Comparison of ENCODE assay signal across 12 mouse cellular contexts in the genomic region with DNA sequence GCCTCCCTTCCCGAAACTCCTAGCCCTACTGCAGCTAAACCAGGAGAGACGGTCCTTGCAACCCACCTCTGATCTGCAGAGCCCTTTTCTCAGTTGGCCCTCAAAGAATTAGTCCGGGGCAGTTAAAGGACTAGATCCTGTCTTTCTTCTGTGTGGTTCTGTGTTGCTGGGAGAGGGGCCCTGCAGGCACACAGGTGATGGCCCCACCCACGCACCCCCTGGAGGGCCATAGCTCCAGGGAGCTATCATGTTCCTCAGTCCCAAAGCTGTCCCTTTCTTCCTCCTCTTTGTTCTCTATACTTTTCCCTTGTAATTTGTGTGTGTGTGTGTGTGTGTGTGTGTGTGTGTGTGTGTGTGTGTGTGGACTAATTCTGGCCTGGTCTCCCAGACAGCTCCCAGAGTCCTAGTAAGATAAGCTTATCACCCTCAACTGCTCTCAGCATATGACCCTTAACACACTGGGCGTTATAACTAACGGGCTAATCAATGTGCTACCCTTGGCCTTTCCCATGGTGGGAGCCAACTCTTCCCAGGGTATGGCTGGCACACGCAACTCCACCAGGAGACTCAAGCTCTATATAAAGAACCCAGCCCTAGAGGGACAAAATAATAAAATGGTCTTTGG. TPM values are rescaled to one million over a fixed set of nuclear protein-coding genes. Genes with fewer than 3 reads are reported as not detected.
DNase-seq lines count a peak whose midpoint lies in the region; ATAC-seq and TF ChIP-seq lines count a peak whose summit lies in the region.
"Had no signal": no experiment of that assay in that cellular context is flagged by ENCODE, and none has a peak within 500 bp of the region (broad histone marks: within the 10 kb centered on the region; RNA-seq: fewer than 3 reads in every experiment).

No protein-coding gene starts in this region.

- DNase-seq in heart, adult 2 months, result no peak
- DNase-seq in heart, postnatal 36 days, result no peak
- peak; percentile 81 for DNase-seq in midbrain, embryonic 11.5 days (ENCODE audit: low spot score, missing footprints)
- no peak for DNase-seq in limb, embryonic 10.5 days (ENCODE audit: low spot score)
- DNase-seq in frontal cortex, postnatal 36 days (ENCODE audit: low spot score in 2 of 2), result no peak
- DNase-seq: B cell, adult 2 months; cerebellum, postnatal 36 days; gastrocnemius, postnatal 25 days; right cerebral cortex, adult 18-20 months had no signal

- no peak for TF ChIP-seq EP300 in heart, adult 2 months (IDR thresholded peaks at IDR 0.05; ENCODE audit: insufficient read depth, low read depth, low read length)

- H3K79me2 ChIP-seq in heart, adult 2 months (replicated peaks; ENCODE audit: control insufficient read depth, insufficient read depth, low read length), result no peaks in the 10 kb centered on the region

- H3K27me3 ChIP-seq in heart, adult 2 months (ENCODE audit: control insufficient read depth, insufficient read depth, low read length), result no peaks in the 10 kb centered on the region
- H3K27me3 ChIP-seq in midbrain, embryonic 11.5 days (ENCODE audit: control insufficient read depth, insufficient read depth, low read length), result no peaks in the 10 kb centered on the region
- no peaks in the 10 kb centered on the region for H3K27me3 ChIP-seq in midbrain, embryonic 15.5 days (replicated peaks)
- no peaks in the 10 kb centered on the region for H3K27me3 ChIP-seq in limb, embryonic 10.5 days (ENCODE audit: low read depth, poor library complexity, severe bottlenecking)
- no peaks in the 10 kb centered on the region for H3K27me3 ChIP-seq in stomach, embryonic 15.5 days (replicated peaks)

- no peak overlapping the region for H3K4me2 ChIP-seq in midbrain, embryonic 11.5 days
- H3K4me2 ChIP-seq in midbrain, embryonic 15.5 days, result no peak overlapping the region
- peak overlapping the region; percentile 46 for H3K4me2 ChIP-seq in stomach, embryonic 15.5 days

- WGBS in heart, adult 2 months, result 60% methylated on average over 7 of the region's 7 CpGs
- 73% methylated on average over 7 of the region's 7 CpGs for WGBS in midbrain, embryonic 11.5 days
- WGBS in midbrain, embryonic 15.5 days, result 75% methylated on average over 7 of the region's 7 CpGs
- 67% methylated on average over 7 of the region's 7 CpGs for WGBS in limb, embryonic 10.5 days
- whole genome bisulfite sequencing in stomach, embryonic 15.5 days, result 57% methylated on average over 7 of the region's 7 CpGs

- H3K4me3 ChIP-seq in heart, adult 2 months, result no peak overlapping the region
- H3K4me3 ChIP-seq in midbrain, embryonic 11.5 days (ENCODE audit: low read depth, low read length), result no peak overlapping the region
- no peak overlapping the region for H3K4me3 ChIP-seq in midbrain, embryonic 15.5 days
- H3K4me3 ChIP-seq in limb, embryonic 10.5 days, result peak overlapping the region; percentile 10; the same call in 1 of the 2 replicates
- H3K4me3 ChIP-seq in stomach, embryonic 15.5 days (replicated peaks), result peak overlapping the region; percentile 49

- no peak for TF ChIP-seq POLR2A in heart, adult 2 months (IDR thresholded peaks at IDR 0.05; ENCODE audit: insufficient read depth, low read depth, low read length)

- TF ChIP-seq CTCF in heart, adult 2 months (IDR thresholded peaks at IDR 0.05), result no peak

- H3K36me3 ChIP-seq in heart, adult 2 months (ENCODE audit: control insufficient read depth, insufficient read depth, low read length), result no peaks in the 10 kb centered on the region
- peaks cover 4% of the 10 kb centered on the region; the same call in 1 of the 2 replicates for H3K36me3 ChIP-seq in midbrain, embryonic 11.5 days (ENCODE audit: control insufficient read depth, insufficient read depth, low read length)
- H3K36me3 ChIP-seq in midbrain, embryonic 15.5 days (replicated peaks), result peaks cover 25% of the 10 kb centered on the region
- H3K36me3 ChIP-seq in limb, embryonic 10.5 days, result peaks cover 36% of the 10 kb centered on the region
- H3K36me3 ChIP-seq in stomach, embryonic 15.5 days, result peaks cover 23% of the 10 kb centered on the region

- intact Hi-C loops in heart, adult 2 months (cut with DNase I), result no loop called here
- intact Hi-C loops in heart, postnatal 36 days (cut with DNase I), result loop anchor here (10.0 kb wide), 1 partner anchor 285 kb away; the partner anchor contains the start of gene Zfp384

- H3K9me3 ChIP-seq in midbrain, embryonic 11.5 days (ENCODE audit: control insufficient read depth, low read length), result no peaks in the 10 kb centered on the region
- H3K9me3 ChIP-seq in midbrain, embryonic 15.5 days, result no peaks in the 10 kb centered on the region
- no peaks in the 10 kb centered on the region for H3K9me3 ChIP-seq in limb, embryonic 10.5 days (replicated peaks)
- no peaks in the 10 kb centered on the region for H3K9me3 ChIP-seq in stomach, embryonic 15.5 days

- no peak for ATAC-seq in midbrain, embryonic 11.5 days (ENCODE audit: low FRiP score)
- no peak for ATAC-seq in midbrain, embryonic 15.5 days (replicated peaks)
- peak; percentile 45; the same call in 1 of the 2 replicates for ATAC-seq in stomach, embryonic 15.5 days (ENCODE audit: insufficient read depth, low FRiP score, low read depth)
- no peak for ATAC-seq in activated CD4-positive, CD25-positive, alpha-beta regulatory T cell, adult 4 months

- peak overlapping the region; percentile 47; the same call in 1 of the 2 replicates for H3K27ac ChIP-seq in heart, adult 2 months
- no peak overlapping the region for H3K27ac ChIP-seq in midbrain, embryonic 11.5 days (ENCODE audit: low read depth, low read length)
- no peak overlapping the region for H3K27ac ChIP-seq in midbrain, embryonic 15.5 days
- peak overlapping the region; percentile 61 for H3K27ac ChIP-seq in limb, embryonic 10.5 days
- H3K27ac ChIP-seq in stomach, embryonic 15.5 days, result peak overlapping the region; percentile 87

- H3K4me1 ChIP-seq in heart, adult 2 months (ENCODE audit: control insufficient read depth, insufficient read depth, low read length), result no peaks in the 10 kb centered on the region; the same call in 1 of the 2 replicates
- H3K4me1 ChIP-seq in midbrain, embryonic 11.5 days (ENCODE audit: control insufficient read depth, insufficient read depth, low read length), result no peaks in the 10 kb centered on the region
- no peaks in the 10 kb centered on the region for H3K4me1 ChIP-seq in midbrain, embryonic 15.5 days
- peaks cover 22% of the 10 kb centered on the region for H3K4me1 ChIP-seq in limb, embryonic 10.5 days
- no peaks in the 10 kb centered on the region; the same call in 1 of the 2 replicates for H3K4me1 ChIP-seq in stomach, embryonic 15.5 days

- no peak overlapping the region for H3K9ac ChIP-seq in heart, adult 2 months (ENCODE audit: low read depth, low read length)
- no peak overlapping the region for H3K9ac ChIP-seq in midbrain, embryonic 11.5 days (ENCODE audit: low read length)
- H3K9ac ChIP-seq in midbrain, embryonic 15.5 days, result no peak overlapping the region
- peak overlapping the region; percentile 6; the same call in 1 of the 2 replicates for H3K9ac ChIP-seq in stomach, embryonic 15.5 days

RNA-seq across cellular contexts. Expression of gene Phb2, which starts 7.3 kb away (rescaled TPM):
- total RNA-seq in heart, adult 2 months (2021), result 100 to 1,000 TPM; 260 to 292 TPM
- 184 and 200 TPM in 2 replicates for polyA plus RNA-seq in heart, adult 2 months (2012; rRNA removed)
- total RNA-seq in heart, postnatal 36 days (2021), result 100 to 1,000 TPM; 311 to 336 TPM
- polyA plus RNA-seq in midbrain, embryonic 11.5 days (2014; fragmentation: Nextera tagmentation; extraction: Ambion mirVana), result 343 and 353 TPM in 2 replicates
- 254 and 256 TPM in 2 replicates for polyA plus RNA-seq in midbrain, embryonic 15.5 days (2015; fragmentation: Nextera tagmentation; extraction: Ambion mirVana)
- polyA plus RNA-seq in limb, embryonic 10.5 days (2016; fragmentation: Nextera tagmentation; extraction: Ambion mirVana), result 501 and 622 TPM in 2 replicates
- polyA plus RNA-seq in stomach, embryonic 15.5 days (2015; fragmentation: Nextera tagmentation; extraction: Ambion mirVana), result 355 and 390 TPM in 2 replicates
- 10 to 100 TPM; 72.2 to 87.3 TPM for polyA plus RNA-seq in activated CD4-positive, CD25-positive, alpha-beta regulatory T cell, adult 4 months (2017; shearing (Covaris generic))

RNA-seq across cellular contexts. Expression of gene Emg1, which starts 7.5 kb away (rescaled TPM):
- total RNA-seq in heart, adult 2 months (2021), result 10 to 100 TPM; 71.4 to 78.8 TPM
- polyA plus RNA-seq in heart, adult 2 months (2012; rRNA removed), result 51.8 and 79.0 TPM in 2 replicates
- total RNA-seq in heart, postnatal 36 days (2021), result 10 to 100 TPM; 64.4 to 73.8 TPM
- polyA plus RNA-seq in midbrain, embryonic 11.5 days (2014; fragmentation: Nextera tagmentation; extraction: Ambion mirVana), result 215 and 219 TPM in 2 replicates
- 107 and 109 TPM in 2 replicates for polyA plus RNA-seq in midbrain, embryonic 15.5 days (2015; fragmentation: Nextera tagmentation; extraction: Ambion mirVana)
- 254 and 298 TPM in 2 replicates for polyA plus RNA-seq in limb, embryonic 10.5 days (2016; fragmentation: Nextera tagmentation; extraction: Ambion mirVana)
- 191 and 202 TPM in 2 replicates for polyA plus RNA-seq in stomach, embryonic 15.5 days (2015; fragmentation: Nextera tagmentation; extraction: Ambion mirVana)
- polyA plus RNA-seq in activated CD4-positive, CD25-positive, alpha-beta regulatory T cell, adult 4 months (2017; shearing (Covaris generic)), result 100 to 1,000 TPM; 401 to 440 TPM

RNA-seq across cellular contexts. Expression of gene Ptpn6, which starts 19.0 kb away (rescaled TPM):
- total RNA-seq in heart, adult 2 months (2021), result 1 to 10 TPM; 3.1 to 4.4 TPM
- polyA plus RNA-seq in heart, adult 2 months (2012; rRNA removed), result 4.5 and 8.2 TPM in 2 replicates
- total RNA-seq in heart, postnatal 36 days (2021), result 1 to 10 TPM; 2.9 to 4.2 TPM
- polyA plus RNA-seq in midbrain, embryonic 11.5 days (2014; fragmentation: Nextera tagmentation; extraction: Ambion mirVana), result 5.1 and 6.3 TPM in 2 replicates
- polyA plus RNA-seq in midbrain, embryonic 15.5 days (2015; fragmentation: Nextera tagmentation; extraction: Ambion mirVana), result 3.9 and 5.6 TPM in 2 replicates
- polyA plus RNA-seq in limb, embryonic 10.5 days (2016; fragmentation: Nextera tagmentation; extraction: Ambion mirVana), result 6.2 and 7.6 TPM in 2 replicates
- polyA plus RNA-seq in stomach, embryonic 15.5 days (2015; fragmentation: Nextera tagmentation; extraction: Ambion mirVana), result 19.0 and 19.8 TPM in 2 replicates
- polyA plus RNA-seq in activated CD4-positive, CD25-positive, alpha-beta regulatory T cell, adult 4 months (2017; shearing (Covaris generic)), result 100 to 1,000 TPM; 138 to 144 TPM

RNA-seq across cellular contexts. Expression of gene Grcc10, which starts 21.7 kb away (rescaled TPM):
- total RNA-seq in heart, adult 2 months (2021), result 100 to 1,000 TPM; 280 to 314 TPM
- polyA plus RNA-seq in heart, adult 2 months (2012; rRNA removed), result 296 and 328 TPM in 2 replicates
- 100 to 1,000 TPM; 285 to 321 TPM for total RNA-seq in heart, postnatal 36 days (2021)
- 532 and 550 TPM in 2 replicates for polyA plus RNA-seq in midbrain, embryonic 11.5 days (2014; fragmentation: Nextera tagmentation; extraction: Ambion mirVana)
- polyA plus RNA-seq in midbrain, embryonic 15.5 days (2015; fragmentation: Nextera tagmentation; extraction: Ambion mirVana), result 668 and 674 TPM in 2 replicates
- 384 and 460 TPM in 2 replicates for polyA plus RNA-seq in limb, embryonic 10.5 days (2016; fragmentation: Nextera tagmentation; extraction: Ambion mirVana)
- 331 and 401 TPM in 2 replicates for polyA plus RNA-seq in stomach, embryonic 15.5 days (2015; fragmentation: Nextera tagmentation; extraction: Ambion mirVana)
- polyA plus RNA-seq in activated CD4-positive, CD25-positive, alpha-beta regulatory T cell, adult 4 months (2017; shearing (Covaris generic)), result 100 to 1,000 TPM; 529 to 630 TPM

RNA-seq across cellular contexts. Expression of gene Gm45234, which starts 36.4 kb away (rescaled TPM):
- total RNA-seq in heart, adult 2 months (2021), result 1 to 10 TPM in 1 of 2 experiments, not detected in 1; 1.9 TPM
- not detected in 2 replicates for polyA plus RNA-seq in heart, adult 2 months (2012; rRNA removed)
- total RNA-seq in heart, postnatal 36 days (2021), result under 1 TPM in 1 of 2 experiments, not detected in 1; 0.41 TPM
- polyA plus RNA-seq in midbrain, embryonic 11.5 days (2014; fragmentation: Nextera tagmentation; extraction: Ambion mirVana), result not detected in 2 replicates
- not detected in 2 replicates for polyA plus RNA-seq in midbrain, embryonic 15.5 days (2015; fragmentation: Nextera tagmentation; extraction: Ambion mirVana)
- polyA plus RNA-seq in limb, embryonic 10.5 days (2016; fragmentation: Nextera tagmentation; extraction: Ambion mirVana), result not detected in 2 replicates
- polyA plus RNA-seq in stomach, embryonic 15.5 days (2015; fragmentation: Nextera tagmentation; extraction: Ambion mirVana), result not detected in 2 replicates
- not detected for polyA plus RNA-seq in activated CD4-positive, CD25-positive, alpha-beta regulatory T cell, adult 4 months (2017; shearing (Covaris generic))

Comparison
In these comparisons a context has a peak if more than half of its experiments do, and no peak if none do; other contexts are left out.
1. H3K27ac ChIP-seq: peak in heart, adult 2 months (single experiment), limb, embryonic 10.5 days (single experiment) and stomach, embryonic 15.5 days (single experiment); none in midbrain, embryonic 11.5 days (single experiment) and midbrain, embryonic 15.5 days (single experiment).
2. H3K4me3 ChIP-seq: peak in limb, embryonic 10.5 days (single experiment) and stomach, embryonic 15.5 days (single experiment); none in heart, adult 2 months (single experiment), midbrain, embryonic 11.5 days (single experiment) and midbrain, embryonic 15.5 days (single experiment).